Mouse (Mus musculus) liver, adult 2 months (tissue): Measurements from ENCODE around the gene Psmb3.

ENCODE experiments used
- CTCF ChIP-seq: fragments of 200-500 bp; IDR thresholded peaks from 2 replicates; pipeline ENCODE4 v1.5.1; 2011; ENCODE audit warnings: low read depth, low read length, control low read depth
- POLR2A ChIP-seq: fragments of 200-500 bp; IDR thresholded peaks from 2 replicates; pipeline ENCODE4 v1.6.1; 2011; ENCODE audit warnings: low read length, control low read depth; ENCODE audit not compliant: insufficient read depth; ENCODE audit errors: extremely low read depth

- TF ChIP-seq CTCF (no peak), POLR2A (no peak)
Measured at GRCm38 (mm10) chr11:97663528-97664338, 39.5 kb upstream of the Psmb3 start.
